Mouse (Mus musculus) olfactory bulb, adult 2 months (tissue): ENCODE data around the gene Klhdc4. TPM values are rescaled to one million over a fixed set of nuclear protein-coding genes. Genes with fewer than 3 reads are reported as not detected.

ENCODE experiments used
- H3K27ac ChIP-seq: fragments of 200-500 bp; 2 replicates; pipeline ENCODE4 v1.5.1; 2012; ENCODE audit warnings: low read depth, low read length; ENCODE audit not compliant: insufficient read depth
- H3K4me1 ChIP-seq: fragments of 200-500 bp; 2 replicates; pipeline ENCODE4 v1.6.1; 2012; ENCODE audit warnings: low read length; ENCODE audit not compliant: control insufficient read depth, insufficient read depth
- H3K4me3 ChIP-seq: fragments of 200-500 bp; 2 replicates; pipeline ENCODE4 v1.5.1; 2012; ENCODE audit warnings: mild to moderate bottlenecking, low read depth, low read length, moderate library complexity; ENCODE audit not compliant: insufficient read depth
- CTCF ChIP-seq: fragments of 200-500 bp; IDR thresholded peaks from 2 replicates; pipeline ENCODE4 v1.5.1; 2012; ENCODE audit warnings: low read depth, mild to moderate bottlenecking, low read length, moderate library complexity; ENCODE audit not compliant: insufficient read depth
- POLR2A ChIP-seq: fragments of 200-500 bp; IDR thresholded peaks from 2 replicates; pipeline ENCODE4 v1.6.1; 2012; ENCODE audit warnings: mild to moderate bottlenecking, low read depth, low read length, moderate library complexity; ENCODE audit not compliant: insufficient read depth
- WGBS: fragments of 180-500 bp; shearing (Covaris S2); methylation state at CpG from one replicate; pipeline ENCODE4 v1.1.7; 2018; 5-methylcytosine and 5-hydroxymethylcytosine counted together
- polyA plus RNA-seq: library from polyadenylated mRNA; stranded (reverse); fragments of >200 nt; gene quantifications from 2 replicates; pipeline ENCODE4 v1.2.4, GENCODE M21; 2012; ENCODE audit warnings: low replicate concordance; ENCODE audit not compliant: missing spikeins, insufficient read depth, insufficient read length

Klhdc4 gene
- polyA plus RNA-seq, 1 experiment, result not detected

DNA sequence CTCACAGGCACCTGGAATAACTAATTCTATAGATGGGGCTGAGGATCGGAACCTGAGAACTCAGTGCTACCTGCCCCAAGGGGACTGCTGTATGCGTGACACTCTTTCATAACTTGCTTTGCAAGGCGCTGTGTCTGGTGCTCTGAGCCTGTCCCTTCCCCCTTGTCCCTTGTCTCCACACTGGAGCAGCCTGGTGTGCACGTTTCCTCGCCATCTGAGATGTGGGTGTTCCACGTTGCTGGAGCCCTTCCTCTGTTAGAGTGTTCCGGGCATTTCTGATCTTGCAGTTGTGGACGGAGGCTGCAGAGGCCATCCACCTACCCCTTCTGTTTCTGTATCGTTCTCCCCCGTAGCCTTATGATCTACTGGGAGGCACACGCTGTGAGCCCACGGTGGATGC lies 70.9 kb downstream of the Klhdc4 start:
- TF ChIP-seq POLR2A (no peak), CTCF (no peak)
- WGBS, result 49% methylated on average over 12 of the region's 12 CpGs
- Histone ChIP-seq H3K4me3 (no peak overlapping the region), H3K4me1 (peaks cover 53% of the 10 kb centered on the region), H3K27ac (no peak overlapping the region)

- Histone ChIP-seq H3K4me1 (peaks cover 19% of the 10 kb centered on the region; the same call in 1 of the 2 replicates), H3K27ac (no peak overlapping the region), H3K4me3 (no peak overlapping the region)
- TF ChIP-seq CTCF, result peak; percentile 72
- no peak for TF ChIP-seq POLR2A
- 35% methylated on average over 3 of the region's 3 CpGs for WGBS
These were observed 78.0 kb downstream of the Klhdc4 start for GRCm38 (mm10) chr8:121751407-121751806.

DNA sequence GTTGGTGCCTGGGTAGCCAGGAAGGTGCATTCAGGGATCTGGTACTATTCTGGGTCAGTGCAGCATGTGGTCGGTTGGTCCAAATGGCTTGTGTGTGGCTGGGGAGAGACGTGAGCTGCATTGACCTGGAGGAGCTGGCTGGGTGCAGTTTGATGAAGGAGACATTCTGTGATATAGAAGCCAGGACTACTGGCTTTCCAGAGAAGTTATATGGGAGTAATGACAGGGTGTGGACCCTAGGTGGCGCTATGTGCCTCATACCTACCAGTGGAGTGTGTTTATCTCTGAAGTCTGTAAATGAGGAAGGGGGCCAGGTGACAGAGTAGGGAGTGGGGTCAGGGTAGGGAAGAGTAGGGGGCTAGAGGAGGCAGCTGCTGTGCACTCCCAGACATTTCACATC lies 78.9 kb downstream of the Klhdc4 start:
- Histone ChIP-seq H3K27ac (no peak overlapping the region), H3K4me1 (peaks cover 19% of the 10 kb centered on the region; the same call in 1 of the 2 replicates), H3K4me3 (no peak overlapping the region)
- TF ChIP-seq POLR2A (no peak), CTCF (no peak)
- 43% methylated on average over 3 of the region's 3 CpGs for WGBS

- Histone ChIP-seq H3K4me1 (peaks cover 19% of the 10 kb centered on the region; the same call in 1 of the 2 replicates), H3K4me3 (no peak overlapping the region), H3K27ac (no peak overlapping the region)
- WGBS, result 66% methylated on average over 9 of the region's 9 CpGs
- TF ChIP-seq CTCF (no peak), POLR2A (no peak)
These were observed 79.9 kb downstream of the Klhdc4 start for GRCm38 (mm10) chr8:121749501-121749900.

Other genes starting within 250 kb of the Klhdc4 start
- not detected in 2 replicates for gene Map1lc3b, start 239.2 kb downstream of the Klhdc4 start, polyA plus RNA-seq
- gene Zcchc14, start 176.7 kb downstream of the Klhdc4 start, polyA plus RNA-seq, result not detected in 2 replicates
- gene Jph3, start 99.9 kb downstream of the Klhdc4 start, polyA plus RNA-seq, result 104 TPM in 1 of 2 replicates, not detected in the other
- gene Slc7a5, start 78.1 kb upstream of the Klhdc4 start, polyA plus RNA-seq, result not detected in 2 replicates
- gene Car5a, start 115.3 kb upstream of the Klhdc4 start, polyA plus RNA-seq, result not detected in 2 replicates
- gene Banp, start 120.2 kb upstream of the Klhdc4 start, polyA plus RNA-seq, result not detected in 2 replicates